Mouse (Mus musculus): ENCODE measurements around the gene Olfr350.

GRCm38 (mm10) chr2:36868160-36868559 is 22.1 kb downstream of the Olfr350 start, which contains the start of gene Olfr352:
- TF ChIP-seq POLR2A (IDR thresholded peaks at IDR 0.05; ENCODE audit: insufficient read depth, low read depth, low read length), result no peak
- no peak for TF ChIP-seq CTCF (IDR thresholded peaks at IDR 0.05; ENCODE audit: insufficient read depth, low read depth, low read length)
